Mouse (Mus musculus): ENCODE measurements at regions not wholly inside any gene's neighbourhood (a gene's known extent, or its start where the extent isn't known, plus 50 kb on each side); places are given as distances from the start of the nearest gene placed in this dataset.

DNA sequence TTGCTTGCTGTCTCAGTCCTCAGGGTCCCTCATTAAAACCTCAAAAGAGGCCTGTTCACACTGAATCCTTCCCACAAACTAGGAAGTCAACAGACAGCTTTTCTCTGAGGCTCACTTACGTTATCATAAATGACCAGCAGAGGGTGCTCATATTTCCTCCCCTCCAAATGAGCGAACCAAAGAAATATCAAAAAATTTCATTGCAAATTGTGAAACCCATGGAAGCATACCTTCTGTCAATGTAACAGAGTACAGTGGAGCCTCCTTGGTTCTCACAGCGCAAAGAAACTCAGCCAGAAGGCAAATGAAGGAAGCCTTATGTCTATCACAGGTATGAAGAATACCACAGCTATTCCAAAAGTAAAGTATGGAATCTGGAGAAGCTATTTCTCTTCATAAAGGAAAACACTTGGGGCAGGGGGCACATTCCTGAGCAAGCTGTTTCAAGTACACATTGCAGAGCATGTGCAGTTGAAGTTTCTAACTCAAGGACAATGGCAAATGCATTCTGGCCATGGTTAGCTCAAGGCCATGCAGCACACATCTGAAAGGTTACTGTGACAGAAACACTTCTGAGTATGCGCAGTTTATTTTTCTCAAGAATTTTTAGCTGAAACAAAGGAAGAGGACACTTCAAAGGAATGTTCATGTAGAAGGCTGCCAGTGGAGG is 72.2 kb upstream of the Gm6993 start:
- in situ Hi-C loops (cut with MboI; ENCODE audit: low pct_ligation_motif_present, low pct_unique_long_range_greater_than_20kb, low sequenced_read_pairs): no loop called here
- Histone ChIP-seq H3K4me2 (ENCODE audit: insufficient read depth, low read depth, poor library complexity, severe bottlenecking) (no peak overlapping the region), H3K4me1 (ENCODE audit: control insufficient read depth in 1 of 2, insufficient read depth in 2 of 2) (no peaks in the 10 kb centered on the region), H3K79me2 (replicated peaks; ENCODE audit: control insufficient read depth, extremely low read depth, insufficient read depth, poor library complexity, severe bottlenecking) (no peaks in the 10 kb centered on the region), H3K9ac (ENCODE audit: insufficient read depth, low read depth) (no peak overlapping the region), H3K36me3 (replicated peaks in 1 of 2; ENCODE audit: control insufficient read depth in 1 of 2, insufficient read depth in 1 of 2, low read length in 1 of 2) (no peaks in the 10 kb centered on the region), H3K9me3 (replicated peaks; ENCODE audit: low read length) (no peaks in the 10 kb centered on the region), H3K27me3 (replicated peaks) (no peaks in the 10 kb centered on the region), H3K27ac (ENCODE audit: insufficient read depth, low read depth) (no peak overlapping the region), H3K4me3 (replicated peaks in 1 of 3; ENCODE audit: low read depth in 2 of 3, low read length in 2 of 3, poor library complexity in 1 of 3) (no peak overlapping the region)
- dilution Hi-C loops (cut with MboI; ENCODE audit: extremely low pct_ligation_motif_present, extremely low pct_unique_long_range_greater_than_20kb, low sequenced_read_pairs): no loop called here
- DNase-seq (ENCODE audit: extremely low read depth): peak; percentile 35
- TF ChIP-seq SMC3 (IDR thresholded peaks at IDR 0.05; ENCODE audit: low read depth, low read length): peak; percentile 39
- TF ChIP-seq NELFE (IDR thresholded peaks at IDR 0.05; ENCODE audit: low read depth, low read length): no peak
- peak; percentile 40 for TF ChIP-seq RAD21 (IDR thresholded peaks at IDR 0.05; ENCODE audit: low read depth, low read length)
- no peak for TF ChIP-seq JUN (IDR thresholded peaks at IDR 0.05; ENCODE audit: insufficient read depth, low read depth, low read length)
- peak; percentile 35 to 63; a peak in 3 of 4 replicates for TF ChIP-seq CTCF (conservative IDR thresholded peaks at IDR 0.05 in 1 of 2, IDR thresholded peaks at IDR 0.05 in 1 of 2; ENCODE audit: low read depth in 2 of 2, low read length in 2 of 2)
- TF ChIP-seq ZKSCAN1 (IDR thresholded peaks at IDR 0.05; ENCODE audit: borderline replicate concordance, low read depth, low read length): no peak

- Histone ChIP-seq H3K36me3 (replicated peaks in 1 of 2; ENCODE audit: control insufficient read depth in 1 of 2, insufficient read depth in 1 of 2, low read length in 1 of 2) (no peaks in the 10 kb centered on the region), H3K4me2 (ENCODE audit: insufficient read depth, low read depth, poor library complexity, severe bottlenecking) (no peak overlapping the region), H3K9ac (ENCODE audit: insufficient read depth, low read depth) (no peak overlapping the region), H3K4me1 (ENCODE audit: control insufficient read depth in 1 of 2, insufficient read depth in 2 of 2) (no peaks in the 10 kb centered on the region), H3K79me2 (replicated peaks; ENCODE audit: control insufficient read depth, extremely low read depth, insufficient read depth, poor library complexity, severe bottlenecking) (no peaks in the 10 kb centered on the region), H3K9me3 (replicated peaks; ENCODE audit: low read length) (no peaks in the 10 kb centered on the region), H3K4me3 (replicated peaks in 1 of 3; ENCODE audit: low read depth in 2 of 3, low read length in 2 of 3, poor library complexity in 1 of 3) (no peak overlapping the region), H3K27ac (ENCODE audit: insufficient read depth, low read depth) (no peak overlapping the region), H3K27me3 (replicated peaks) (no peaks in the 10 kb centered on the region)
- in situ Hi-C loops (cut with MboI; ENCODE audit: low pct_ligation_motif_present, low pct_unique_long_range_greater_than_20kb, low sequenced_read_pairs) (no loop called here), dilution Hi-C loops (cut with MboI; ENCODE audit: extremely low pct_ligation_motif_present, extremely low pct_unique_long_range_greater_than_20kb, low sequenced_read_pairs) (no loop called here)
- TF ChIP-seq KAT2A (IDR thresholded peaks at IDR 0.05; ENCODE audit: insufficient replicate concordance, low read length) (no peak), IRF4 (IDR thresholded peaks at IDR 0.05; ENCODE audit: low read depth, low read length) (no peak), RCOR1 (conservative IDR thresholded peaks at IDR 0.05; ENCODE audit: low read depth, low read length) (no peak), MAX (IDR thresholded peaks at IDR 0.05; ENCODE audit: low read length) (no peak), MAFK (IDR thresholded peaks at IDR 0.05; ENCODE audit: insufficient replicate concordance, low read length) (no peak), CTCF (conservative IDR thresholded peaks at IDR 0.05 in 1 of 2, IDR thresholded peaks at IDR 0.05 in 1 of 2; ENCODE audit: low read depth in 2 of 2, low read length in 2 of 2) (no peak), ETS1 (conservative IDR thresholded peaks at IDR 0.05; ENCODE audit: low read depth, low read length) (no peak), PAX5 (IDR thresholded peaks at IDR 0.05; ENCODE audit: low read length) (no peak), EP300 (IDR thresholded peaks at IDR 0.05; ENCODE audit: low read length) (no peak), CHD2 (IDR thresholded peaks at IDR 0.05; ENCODE audit: low read length) (no peak)
- no peak for DNase-seq (ENCODE audit: extremely low read depth)
Measured at GRCm38 (mm10) chr12:31170111-31170510, 70.5 kb upstream of the Gm6993 start.
